Mouse (Mus musculus): Measurements from ENCODE around the gene Dusp2. TPM values are rescaled to one million over a fixed set of nuclear protein-coding genes. Genes with fewer than 3 reads are reported as not detected.

The Dusp2 gene
- polyA plus RNA-seq, 1 experiment from 2014 or later, result 7.7 TPM

- Histone ChIP-seq H3K9ac (replicated peaks; ENCODE audit: low read depth, low read length) (no peak overlapping the region), H3K4me1 (replicated peaks; ENCODE audit: control insufficient read depth, insufficient read depth, low read length) (peaks cover 7% of the 10 kb centered on the region), H3K27ac (ENCODE audit: low read length) (no peak overlapping the region), H3K4me3 (replicated peaks; ENCODE audit: low read length) (no peak overlapping the region), H3K9me3 (ENCODE audit: control insufficient read depth, low read length) (no peaks in the 10 kb centered on the region), H3K36me3 (ENCODE audit: control insufficient read depth, insufficient read depth) (no peaks in the 10 kb centered on the region), H3K27me3 (replicated peaks; ENCODE audit: control insufficient read depth, insufficient read depth, low read length) (no peaks in the 10 kb centered on the region), H3K4me2 (ENCODE audit: low read length) (no peak overlapping the region)
- 87% methylated on average over 3 of the region's 3 CpGs for WGBS
- no peak for ATAC-seq
These were observed 43.3 kb downstream of the Dusp2 start for GRCm38 (mm10) chr2:127379250-127379649.

GRCm38 (mm10) chr2:127383881-127384280, 47.9 kb downstream of the Dusp2 start:
- WGBS, result 78% methylated on average over 7 of the region's 7 CpGs
- no peaks in the 10 kb centered on the region for H3K9me3 ChIP-seq (ENCODE audit: control insufficient read depth, low read length)
- ATAC-seq, result no peak
- no peaks in the 10 kb centered on the region for H3K27me3 ChIP-seq (replicated peaks; ENCODE audit: control insufficient read depth, insufficient read depth, low read length)
- H3K27ac ChIP-seq (ENCODE audit: low read length), result no peak overlapping the region
- no peak overlapping the region for H3K9ac ChIP-seq (replicated peaks; ENCODE audit: low read depth, low read length)
- H3K36me3 ChIP-seq (ENCODE audit: control insufficient read depth, insufficient read depth), result no peaks in the 10 kb centered on the region
- no peaks in the 10 kb centered on the region for H3K4me1 ChIP-seq (replicated peaks; ENCODE audit: control insufficient read depth, insufficient read depth, low read length)
- H3K4me2 ChIP-seq (ENCODE audit: low read length), result no peak overlapping the region
- H3K4me3 ChIP-seq (replicated peaks; ENCODE audit: low read length), result no peak overlapping the region

GRCm38 (mm10) chr2:127387521-127387920, 51.6 kb downstream of the Dusp2 start:
- no peak overlapping the region for H3K27ac ChIP-seq (ENCODE audit: low read length)
- 80% methylated on average over 2 of the region's 2 CpGs for WGBS
- no peaks in the 10 kb centered on the region for H3K4me1 ChIP-seq (replicated peaks; ENCODE audit: control insufficient read depth, insufficient read depth, low read length)
- no peaks in the 10 kb centered on the region for H3K9me3 ChIP-seq (ENCODE audit: control insufficient read depth, low read length)
- no peak overlapping the region for H3K9ac ChIP-seq (replicated peaks; ENCODE audit: low read depth, low read length)
- no peak for ATAC-seq
- H3K4me3 ChIP-seq (replicated peaks; ENCODE audit: low read length), result no peak overlapping the region
- no peaks in the 10 kb centered on the region for H3K36me3 ChIP-seq (ENCODE audit: control insufficient read depth, insufficient read depth)
- no peak overlapping the region for H3K4me2 ChIP-seq (ENCODE audit: low read length)
- H3K27me3 ChIP-seq (replicated peaks; ENCODE audit: control insufficient read depth, insufficient read depth, low read length), result no peaks in the 10 kb centered on the region

Other genes with a start within 250 kb of the Dusp2 start
- gene Ncaph, start 202.2 kb upstream of the Dusp2 start, polyA plus RNA-seq (2015; fragmentation: Nextera tagmentation; extraction: Ambion mirVana), result 33.5 and 40.8 TPM in 2 replicates
- 16.5 and 19.1 TPM in 2 replicates for gene Itpripl1, start 192.7 kb upstream of the Dusp2 start, polyA plus RNA-seq (2015; fragmentation: Nextera tagmentation; extraction: Ambion mirVana)
- gene 1810024B03Rik, start 127.9 kb upstream of the Dusp2 start, polyA plus RNA-seq (2015; fragmentation: Nextera tagmentation; extraction: Ambion mirVana), result 0.98 and 1.3 TPM in 2 replicates
- 64.0 and 64.6 TPM in 2 replicates for gene Snrnp200, start 127.8 kb upstream of the Dusp2 start, polyA plus RNA-seq (2015; fragmentation: Nextera tagmentation; extraction: Ambion mirVana)
- gene Ciao1, start 88.3 kb upstream of the Dusp2 start, polyA plus RNA-seq (2015; fragmentation: Nextera tagmentation; extraction: Ambion mirVana), result 67.0 and 69.3 TPM in 2 replicates
- gene Tmem127, start 88.3 kb upstream of the Dusp2 start, polyA plus RNA-seq (2015; fragmentation: Nextera tagmentation; extraction: Ambion mirVana), result 49.0 and 50.1 TPM in 2 replicates
- gene Stard7, start 65.9 kb upstream of the Dusp2 start, polyA plus RNA-seq (2015; fragmentation: Nextera tagmentation; extraction: Ambion mirVana), result 98.3 and 106 TPM in 2 replicates
- not detected in 2 replicates for gene Astl, start 2.5 kb downstream of the Dusp2 start, polyA plus RNA-seq (2015; fragmentation: Nextera tagmentation; extraction: Ambion mirVana)
- gene Adra2b, start 27.0 kb downstream of the Dusp2 start, polyA plus RNA-seq (2015; fragmentation: Nextera tagmentation; extraction: Ambion mirVana), result 0.62 and 0.68 TPM in 2 replicates
- gene Gpat2, start 89.0 kb downstream of the Dusp2 start, polyA plus RNA-seq (2015; fragmentation: Nextera tagmentation; extraction: Ambion mirVana), result 0.09 and 0.13 TPM in 2 replicates
- 26.1 and 26.8 TPM in 2 replicates for gene Fahd2a, start 108.4 kb downstream of the Dusp2 start, polyA plus RNA-seq (2015; fragmentation: Nextera tagmentation; extraction: Ambion mirVana)
- 9.7 and 9.9 TPM in 2 replicates for gene Kcnip3, start 185.9 kb downstream of the Dusp2 start, polyA plus RNA-seq (2015; fragmentation: Nextera tagmentation; extraction: Ambion mirVana)
- gene Prom2, start 205.3 kb downstream of the Dusp2 start, polyA plus RNA-seq (2015; fragmentation: Nextera tagmentation; extraction: Ambion mirVana), result 0.05 TPM in 1 of 2 replicates, not detected in the other